Mouse (Mus musculus): Measurements from ENCODE around the gene Polr1c. TPM values are rescaled to one million over a fixed set of nuclear protein-coding genes. Genes with fewer than 3 reads are reported as not detected.

Polr1c gene
- total RNA-seq, 2 experiments from 2014 or later = 68.6 to 122 TPM

GRCm38 (mm10) chr17:46266986-46267385, 19.1 kb upstream of the Polr1c start:
- DNase-seq (ENCODE audit: low spot score in 2 of 2) = no peak

DNA sequence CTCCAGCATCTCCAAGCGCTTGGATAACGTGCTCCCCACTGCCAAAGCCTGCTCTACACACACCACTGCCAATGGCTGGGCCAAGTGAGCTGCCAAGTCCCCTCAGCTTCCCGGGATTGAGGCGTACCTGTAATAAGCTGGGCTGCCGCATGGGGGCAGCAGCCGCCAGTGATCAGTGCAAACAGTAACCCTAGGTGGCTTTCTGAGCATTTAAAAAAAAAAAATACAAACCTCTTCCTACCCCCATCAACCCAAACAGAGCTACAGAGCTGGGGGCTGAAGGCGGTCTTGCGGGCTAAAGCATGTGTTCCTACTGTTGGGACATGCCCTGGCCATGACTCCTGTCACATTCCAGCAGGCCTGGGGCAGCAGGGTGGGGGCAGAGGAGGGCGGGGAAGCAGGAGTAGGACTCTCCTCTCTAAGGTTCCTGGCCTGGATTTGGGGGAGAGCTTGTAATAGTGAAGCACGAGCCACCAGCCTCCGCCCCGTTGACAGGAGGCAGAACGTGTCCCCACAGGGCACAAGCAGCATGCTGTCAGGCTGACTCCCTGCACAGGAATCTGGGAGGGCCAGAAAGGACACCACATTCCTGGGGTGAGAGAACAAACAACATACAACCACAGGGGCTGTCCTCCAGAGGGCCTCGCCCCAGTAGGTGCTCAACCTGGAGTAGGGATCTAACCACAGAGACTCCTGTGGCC, 18.2 kb upstream of the Polr1c start:
- DNase-seq (ENCODE audit: low spot score in 2 of 2) = peak; percentile 80

DNA sequence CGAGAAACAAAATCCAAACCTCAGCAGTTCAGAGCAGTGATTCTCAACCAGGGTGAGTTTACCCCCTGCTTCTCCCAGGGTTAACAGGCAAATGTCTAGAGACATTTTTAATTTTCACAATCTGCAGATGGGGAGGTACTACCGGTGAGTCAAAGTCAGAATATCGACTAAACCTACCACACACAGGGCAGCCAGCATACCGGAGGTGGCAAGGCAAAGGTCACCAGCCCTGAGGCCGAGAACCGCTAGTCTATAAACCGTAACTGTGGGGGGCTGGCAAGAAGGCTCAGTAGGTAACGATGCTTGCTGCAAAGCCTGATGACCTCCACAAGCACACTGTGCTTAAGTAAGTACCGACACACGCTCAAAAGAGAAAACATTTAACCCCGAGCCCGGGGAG, 17.6 kb upstream of the Polr1c start:
- DNase-seq (ENCODE audit: low spot score in 2 of 2) = no peak

- DNase-seq (ENCODE audit: low spot score in 2 of 2) = no peak
Measured at GRCm38 (mm10) chr17:46262201-46262694, 14.4 kb upstream of the Polr1c start.

GRCm38 (mm10) chr17:46259675-46260074, 11.8 kb upstream of the Polr1c start:
- DNase-seq (ENCODE audit: low spot score in 2 of 2) = no peak

GRCm38 (mm10) chr17:46258279-46259053, 10.6 kb upstream of the Polr1c start:
- no peak for DNase-seq (ENCODE audit: low spot score in 2 of 2)

DNA sequence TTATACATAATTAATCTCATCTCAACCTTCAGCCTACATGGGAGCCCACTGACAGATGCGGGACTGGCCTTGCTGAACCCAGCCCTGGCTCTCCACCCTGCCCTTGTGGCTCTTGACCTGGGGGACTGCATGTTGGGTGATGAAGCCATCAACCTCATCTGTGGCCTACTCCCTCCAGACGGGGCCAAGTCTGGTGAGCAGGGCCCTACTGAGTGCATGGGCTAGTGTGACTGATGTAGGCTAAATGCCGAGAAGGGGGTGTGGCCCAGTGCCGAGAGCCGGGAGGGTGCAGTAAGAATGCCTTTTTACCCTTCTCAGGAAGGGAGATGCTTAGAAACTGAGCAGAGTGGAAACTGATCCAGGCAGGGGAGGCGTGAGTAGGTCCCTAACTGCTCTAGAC, 7.3 kb upstream of the Polr1c start:
- DNase-seq (ENCODE audit: low spot score in 2 of 2) = no peak

GRCm38 (mm10) chr17:46254106-46254505, 6.3 kb upstream of the Polr1c start:
- DNase-seq (ENCODE audit: low spot score in 2 of 2) = peak; percentile 47 to 58

GRCm38 (mm10) chr17:46253452-46254084, 5.7 kb upstream of the Polr1c start, which contains the start of gene Lrrc73:
TSS of gene Lrrc73 (plus strand) at chr17:46253531.
- peak; percentile 91 to 93 for DNase-seq (ENCODE audit: low spot score in 2 of 2)

- peak in 1 of 2 experiments; percentile 43 for DNase-seq (ENCODE audit: low spot score in 2 of 2)
Measured at GRCm38 (mm10) chr17:46252571-46253451, 5.0 kb upstream of the Polr1c start.

GRCm38 (mm10) chr17:46251174-46251573, 3.3 kb upstream of the Polr1c start:
- DNase-seq (ENCODE audit: low spot score in 2 of 2) = no peak

DNA sequence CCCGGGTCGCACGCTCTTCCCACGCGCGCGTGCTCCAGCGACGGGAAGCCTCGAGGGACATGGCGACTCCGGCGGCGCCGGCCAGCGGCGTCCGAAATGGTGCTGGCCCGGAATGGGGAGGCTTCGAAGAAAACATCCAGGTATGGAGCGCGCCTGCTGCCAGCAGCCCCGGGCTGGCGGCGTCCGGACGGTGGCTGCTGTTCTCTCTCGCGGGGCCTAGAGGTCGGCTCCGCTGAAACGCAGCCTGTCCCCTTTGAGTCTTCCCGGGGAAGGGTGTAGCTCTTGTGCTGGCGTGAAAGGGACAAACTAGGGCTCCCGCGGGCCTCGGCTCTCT, 302 bp upstream of the Polr1c start:
- peak in 1 of 2 experiments; percentile 38 for DNase-seq (ENCODE audit: low spot score in 2 of 2)

GRCm38 (mm10) chr17:46244579-46244978, 3.3 kb downstream of the Polr1c start:
- DNase-seq (ENCODE audit: low spot score in 2 of 2) = peak in 1 of 2 experiments; percentile 57

DNA sequence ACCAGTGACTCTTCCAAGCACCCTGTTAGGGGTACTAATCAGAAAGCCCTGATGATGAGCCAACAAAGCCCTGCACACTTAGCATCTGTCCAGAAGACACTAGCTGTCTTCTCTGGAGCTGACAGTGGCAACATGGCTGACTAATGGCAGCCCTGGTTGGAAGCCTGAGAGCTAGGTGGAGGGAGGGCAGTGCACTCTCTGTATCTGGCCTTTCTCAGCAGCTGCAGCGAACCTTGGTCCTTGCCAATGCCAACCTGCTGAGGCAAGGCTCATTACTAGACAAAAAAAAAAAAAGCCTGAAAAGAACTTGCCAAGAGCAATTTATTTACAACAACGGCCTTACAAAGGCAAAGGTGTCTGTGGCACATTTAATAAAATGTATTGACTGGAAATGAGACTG, 4.2 kb downstream of the Polr1c start:
- DNase-seq (ENCODE audit: low spot score in 2 of 2) = no peak

DNA sequence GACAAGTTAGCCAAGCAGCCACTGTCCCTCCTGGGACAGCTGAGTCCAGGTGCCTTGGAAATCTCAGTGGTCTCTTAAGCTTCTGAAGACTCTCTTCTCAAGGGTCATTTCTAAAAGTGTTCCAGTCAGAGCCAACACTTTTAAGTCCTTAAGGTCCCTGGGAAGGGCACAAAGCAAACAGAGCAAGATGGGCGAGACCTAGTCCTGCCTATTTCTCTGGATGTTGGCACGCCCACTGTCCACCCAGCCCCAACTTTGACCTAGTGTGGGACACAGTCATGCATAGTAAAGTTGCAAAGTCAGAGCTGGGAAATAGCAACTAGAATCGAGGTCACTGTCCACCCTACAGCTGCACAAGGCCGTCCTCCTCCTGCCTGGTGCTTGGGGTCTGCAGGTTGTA, 4.9 kb downstream of the Polr1c start:
- no peak for DNase-seq (ENCODE audit: low spot score in 2 of 2)

DNA sequence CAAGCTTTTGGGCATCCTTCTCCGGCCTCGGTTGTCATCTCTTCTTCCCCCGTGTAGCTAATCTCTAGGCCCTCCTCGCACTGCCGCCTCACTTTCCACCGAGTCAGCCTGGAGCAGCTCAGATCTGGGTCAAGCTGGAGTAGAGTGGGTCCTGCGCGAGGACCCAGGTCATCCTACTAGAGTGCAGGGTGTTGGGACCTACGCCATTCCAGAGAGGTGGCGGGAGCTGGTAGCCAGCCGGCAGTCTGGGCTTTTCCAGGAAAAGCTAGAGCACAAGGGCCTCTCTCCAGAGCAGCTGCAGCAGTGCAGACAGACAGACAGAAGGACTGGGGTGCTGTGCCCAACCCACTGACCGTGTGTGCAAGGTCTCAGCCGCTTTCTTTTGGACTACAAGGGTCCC, 5.6 kb downstream of the Polr1c start:
- no peak for DNase-seq (ENCODE audit: low spot score in 2 of 2)

DNA sequence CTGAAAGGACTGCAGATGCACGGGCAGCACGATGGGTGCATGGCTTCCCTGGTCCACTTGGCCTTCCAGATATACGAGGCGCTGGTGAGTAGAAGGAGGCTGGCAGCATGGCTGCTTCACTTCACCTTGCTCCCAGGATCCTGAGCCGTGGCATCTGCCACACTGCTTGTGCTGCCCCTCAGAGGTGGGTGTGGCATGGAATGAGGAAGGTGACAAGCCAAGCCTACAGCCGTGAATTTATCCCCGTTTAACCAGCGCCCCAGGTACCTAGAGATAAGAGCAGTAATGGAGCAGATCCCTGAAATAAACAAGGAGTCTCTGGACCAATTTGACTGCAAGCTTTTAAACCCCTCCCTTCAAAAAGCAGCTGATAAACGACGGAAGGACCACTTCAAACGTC, 6.4 kb downstream of the Polr1c start:
- DNase-seq (ENCODE audit: low spot score in 2 of 2) = no peak

DNA sequence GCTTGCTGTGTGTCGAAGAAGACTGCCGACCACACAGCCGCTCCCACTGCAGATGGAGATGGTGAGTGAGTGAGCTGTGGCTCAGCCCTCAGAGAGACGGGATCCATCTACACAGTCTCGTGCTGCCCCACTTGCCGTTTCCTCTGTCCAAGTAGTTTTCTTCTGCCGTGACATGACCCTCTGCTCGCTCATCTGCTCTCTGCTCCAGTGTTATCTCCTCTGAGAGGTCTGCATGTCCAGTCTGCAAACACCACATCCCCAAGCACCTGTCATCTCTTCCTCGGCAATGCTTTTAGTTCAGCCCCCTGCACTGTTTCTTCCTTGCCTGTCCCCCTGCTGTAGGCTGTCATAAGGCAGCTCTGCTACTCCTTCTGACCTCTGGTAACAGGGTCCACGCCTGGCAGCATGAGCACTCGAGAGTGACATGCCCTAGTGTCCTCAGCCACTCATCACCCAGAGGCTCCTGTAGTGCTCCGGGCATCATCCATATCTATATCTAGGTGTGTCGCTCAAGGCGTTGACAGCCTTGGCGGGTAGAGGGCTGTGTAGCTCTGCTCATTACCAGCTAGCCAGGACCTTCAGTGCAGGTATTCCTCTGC, 8.2 kb downstream of the Polr1c start:
- DNase-seq (ENCODE audit: low spot score in 2 of 2) = no peak

DNA sequence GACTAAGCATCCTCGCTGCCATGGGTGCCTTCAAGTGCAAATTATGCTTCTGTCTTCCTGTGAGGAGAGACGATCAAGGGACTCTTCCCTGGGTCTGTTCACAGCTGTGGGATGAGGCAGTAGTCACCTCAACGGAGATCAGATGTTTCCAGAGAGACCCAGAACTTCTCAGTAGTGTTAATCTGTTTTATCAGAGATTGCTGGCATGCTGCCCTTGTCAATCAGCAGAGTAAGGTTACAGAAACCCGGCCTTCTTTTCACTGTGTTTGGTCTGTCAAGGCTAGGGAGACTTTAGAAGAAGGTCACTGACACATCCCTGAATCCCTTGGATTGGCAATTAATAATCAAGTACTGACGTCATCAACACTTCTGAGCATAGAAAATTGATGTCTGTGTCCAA, 10.4 kb downstream of the Polr1c start:
- DNase-seq (ENCODE audit: low spot score in 2 of 2) = peak in 1 of 2 experiments; percentile 37

- DNase-seq (ENCODE audit: low spot score in 2 of 2) = no peak
Measured at GRCm38 (mm10) chr17:46237079-46237478, 10.8 kb downstream of the Polr1c start.

- DNase-seq (ENCODE audit: low spot score in 2 of 2) = no peak
Measured at GRCm38 (mm10) chr17:46236067-46236466, 11.8 kb downstream of the Polr1c start.

All from adrenal gland, adult 18-20 months (tissue).